Comparison of ENCODE assay signal across 27 mouse cellular contexts in genomic region chr6:24728130-24728529, GRCm38 (mm10). TPM values are rescaled to one million over a fixed set of nuclear protein-coding genes. Genes with fewer than 3 reads are reported as not detected.
"Had no signal": no experiment of that assay in that cellular context is flagged by ENCODE, and none has a peak within 500 bp of the region (broad histone marks: within the 10 kb centered on the region; RNA-seq: fewer than 3 reads in every experiment).

No protein-coding gene starts in this region.

- DNase-seq: cerebellum, adult 8-10 months; cerebellum, adult 9-10 months; cerebellum, adult 9-11 months; cerebellum, postnatal 10 days; cerebellum, postnatal 14 days; cerebellum, postnatal 25 days; cerebellum, postnatal 36 days; embryo, embryonic 11 days; forebrain, postnatal 0 days; gastrocnemius, adult 2 months; gastrocnemius, postnatal 10 days; gastrocnemius, postnatal 14 days; gastrocnemius, postnatal 25 days; gastrocnemius, postnatal 36 days; heart, adult 11 months; heart, adult 18-20 months; heart, adult 2 months had no signal

- ATAC-seq: forebrain, embryonic 13.5 days; forebrain, embryonic 14.5 days; forebrain, embryonic 15.5 days; forebrain, embryonic 16.5 days; forebrain, postnatal 0 days had no signal

RNA-seq across cellular contexts. Expression of gene Hyal6, which starts 4.9 kb away (rescaled TPM):
- total RNA-seq: common myeloid progenitor, adult 5-6 weeks; forebrain, postnatal 0 days; gastrocnemius, adult 18-20 months; gastrocnemius, adult 2 months; gastrocnemius, adult 8-10 months; gastrocnemius, postnatal 10 days; gastrocnemius, postnatal 14 days; gastrocnemius, postnatal 25 days; gastrocnemius, postnatal 36 days; gastrocnemius, postnatal 4 days; granulocyte monocyte progenitor cell, adult 5-6 weeks; heart, adult 18-20 months; heart, adult 2 months; heart, adult 8-10 months had no signal

RNA-seq across cellular contexts. Expression of gene Hyal4, which starts 20.0 kb away (rescaled TPM):
- total RNA-seq: common myeloid progenitor, adult 5-6 weeks; forebrain, postnatal 0 days; gastrocnemius, adult 18-20 months; gastrocnemius, adult 2 months; gastrocnemius, adult 8-10 months; gastrocnemius, postnatal 10 days; gastrocnemius, postnatal 14 days; gastrocnemius, postnatal 25 days; gastrocnemius, postnatal 36 days; gastrocnemius, postnatal 4 days; granulocyte monocyte progenitor cell, adult 5-6 weeks; heart, adult 18-20 months; heart, adult 2 months; heart, adult 8-10 months had no signal
